Mouse (Mus musculus): ENCODE data around the gene Fam114a1.

DNA sequence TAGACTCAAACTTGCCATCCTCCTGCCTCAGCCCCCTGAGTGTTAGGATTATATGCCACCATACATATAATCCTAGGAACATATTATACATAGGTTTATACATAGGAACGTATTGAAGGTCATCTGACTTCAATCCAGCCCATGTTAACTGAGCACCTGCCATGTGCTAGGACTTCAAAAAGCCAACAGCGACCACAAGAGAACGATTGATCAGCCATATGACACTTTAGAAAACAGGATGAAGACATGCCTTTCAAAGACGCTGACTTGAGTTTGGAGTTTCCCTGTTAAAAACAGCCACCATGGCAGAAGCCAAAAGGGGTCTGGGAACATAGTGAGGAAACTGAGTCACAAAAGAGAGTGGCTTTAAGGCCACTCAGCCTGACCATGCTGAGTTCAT, 35.4 kb downstream of the Fam114a1 start:
- TF ChIP-seq POLR2A (IDR thresholded peaks at IDR 0.05; ENCODE audit: extremely low read depth, insufficient read depth, low read length) (no peak), CTCF (IDR thresholded peaks at IDR 0.05; ENCODE audit: extremely low read depth, insufficient read depth, low read length) (no peak)
